Mouse (Mus musculus) c-Kit-positive CD71-positive TER-119-positive erythroid progenitor cells, embryonic 14.5 days (primary cell): ENCODE data around the gene Rinl.
A peak's percentile ranks its signal among the peaks of the same experiment; 100 is the strongest.

ENCODE experiments used
- DNase-seq: peaks from one replicate; pipeline ENCODE4 v3.0.0-alpha.2; 2013; ENCODE audit warnings: low spot score

Rinl gene

DNA sequence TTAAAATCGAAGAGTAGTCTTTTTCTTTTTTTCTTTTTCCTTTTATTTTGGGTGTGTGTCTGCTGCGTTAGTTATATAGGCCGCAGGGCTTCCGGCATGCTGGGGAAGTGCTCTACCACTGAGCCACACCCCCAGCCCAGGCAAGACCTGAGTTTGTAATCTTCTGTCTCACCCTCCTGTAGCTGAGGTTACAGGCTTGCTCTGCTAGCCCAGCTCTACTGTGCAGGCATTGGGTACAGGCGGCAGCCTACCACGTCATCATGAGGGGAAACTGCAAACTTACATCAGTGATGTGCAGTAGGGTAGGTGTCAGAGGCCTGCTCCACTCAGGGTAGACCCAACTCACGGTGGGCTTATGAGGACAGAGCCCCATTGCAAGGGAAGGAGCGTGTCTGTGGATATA, 7.5 kb upstream of the Rinl start:
- no peak for DNase-seq

DNA sequence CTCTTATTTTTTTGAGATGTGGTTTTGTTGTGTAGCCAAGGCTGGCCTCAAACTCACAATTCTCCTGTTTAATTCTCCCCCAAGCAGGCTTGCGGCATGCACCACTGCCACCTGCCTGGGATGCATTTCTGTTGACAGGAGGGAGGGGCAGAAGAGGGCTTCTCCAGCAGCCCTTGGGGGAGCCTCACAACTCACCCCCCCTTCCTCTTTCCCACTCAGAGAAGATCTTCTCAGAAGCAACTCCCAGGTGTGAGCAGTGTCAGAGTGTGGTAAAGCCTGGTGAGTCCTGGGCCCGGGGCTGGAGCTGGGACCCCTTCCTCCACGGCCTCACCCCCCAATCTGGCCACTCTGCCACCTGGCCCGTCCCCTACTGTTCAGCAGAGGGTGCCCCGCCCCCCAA, 3.6 kb upstream of the Rinl start:
- no peak for DNase-seq

DNA sequence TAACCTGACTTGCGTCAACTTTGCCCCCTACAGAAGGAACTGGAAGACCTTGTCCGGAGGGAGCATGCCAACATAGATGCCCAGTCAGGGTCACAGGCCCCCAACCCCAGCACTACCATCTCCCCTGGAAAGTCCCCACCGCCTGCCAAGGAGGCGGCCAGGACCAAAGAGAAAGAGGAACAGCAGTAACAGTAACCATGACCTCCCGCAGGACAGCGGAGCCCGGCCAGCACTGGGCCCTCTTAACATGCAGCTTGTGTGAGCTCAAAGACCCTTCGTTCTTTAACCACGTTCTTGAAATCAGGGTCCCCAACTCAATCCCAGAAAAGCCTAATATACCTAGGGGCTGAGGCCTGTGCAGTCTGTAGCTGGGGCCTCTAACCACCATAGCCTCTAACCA, 885 bp upstream of the Rinl start:
- DNase-seq, result no peak

DNA sequence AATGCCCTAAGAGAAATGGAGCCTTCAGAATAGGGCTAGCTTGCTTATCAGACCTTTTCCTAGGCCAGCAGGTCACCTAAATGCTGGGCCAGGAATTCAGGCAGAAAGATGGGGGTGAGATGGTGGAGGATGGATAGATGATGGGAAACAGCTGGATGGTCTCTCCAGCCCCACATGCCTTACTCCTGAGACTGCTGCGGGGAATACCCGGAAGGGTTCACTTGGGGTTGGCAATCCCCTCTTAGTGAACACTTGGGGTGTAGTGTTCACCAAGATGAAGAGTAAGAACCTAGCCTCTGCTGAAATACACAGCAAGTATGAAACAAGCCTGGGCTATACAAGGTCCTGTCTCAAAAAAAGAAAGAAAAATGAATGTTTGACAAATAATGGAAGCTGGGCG, 466 bp downstream of the Rinl start:
- no peak for DNase-seq

DNA sequence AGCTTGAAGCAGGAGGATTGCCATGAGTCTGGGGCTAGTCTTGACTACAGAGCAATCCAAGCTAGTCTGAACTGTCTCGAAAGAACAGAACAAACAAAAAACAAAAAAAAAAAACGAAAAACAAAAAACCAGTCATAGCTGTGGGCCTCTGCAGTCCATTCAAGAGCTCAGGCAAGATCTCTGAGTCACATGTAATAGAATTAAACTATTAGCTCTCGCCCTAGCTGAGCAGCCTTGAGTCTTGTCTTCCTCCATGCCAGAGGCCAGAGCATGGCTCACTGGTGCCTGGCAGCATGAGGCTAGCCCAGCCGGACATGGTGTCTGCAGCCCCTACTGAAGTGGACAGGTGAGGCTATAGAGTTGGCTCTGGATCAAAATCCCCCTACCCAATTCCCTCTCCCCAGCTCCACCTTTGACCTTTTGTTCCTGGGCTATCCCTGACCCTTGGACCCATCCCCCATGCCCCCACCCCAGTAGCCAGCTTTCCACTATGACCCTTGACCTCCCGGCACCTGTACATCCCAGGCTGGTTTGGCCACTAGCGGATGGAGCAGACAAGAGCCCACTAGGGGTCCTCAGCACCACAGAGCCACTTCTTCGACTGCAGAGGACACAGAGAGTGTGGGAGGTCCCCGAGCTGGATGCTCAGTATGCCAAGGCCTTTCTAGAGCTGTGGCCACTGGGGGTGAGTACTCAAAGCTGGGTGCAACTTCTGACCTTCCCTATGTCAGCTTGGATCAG, 1.5 kb downstream of the Rinl start:
- DNase-seq, result no peak

DNA sequence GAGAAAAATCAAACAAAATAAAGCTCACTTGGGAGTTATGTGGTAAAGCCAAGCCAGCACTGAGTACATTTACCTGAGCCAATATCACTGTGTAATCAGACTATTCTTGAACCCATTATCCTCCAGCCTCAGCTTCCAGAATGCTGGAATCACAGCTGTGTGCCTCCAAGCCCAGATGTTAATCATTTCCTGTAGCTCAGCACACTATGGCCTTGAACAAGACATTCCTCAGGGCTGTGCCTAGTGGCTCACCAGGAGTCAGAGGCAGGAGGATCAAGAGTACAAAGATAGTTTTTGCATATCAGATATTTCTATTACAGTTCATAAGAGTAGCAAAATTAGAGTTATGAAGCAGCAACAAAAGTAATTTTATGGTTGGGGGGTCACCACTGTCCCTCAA, 2.9 kb downstream of the Rinl start:
- DNase-seq, result no peak

DNA sequence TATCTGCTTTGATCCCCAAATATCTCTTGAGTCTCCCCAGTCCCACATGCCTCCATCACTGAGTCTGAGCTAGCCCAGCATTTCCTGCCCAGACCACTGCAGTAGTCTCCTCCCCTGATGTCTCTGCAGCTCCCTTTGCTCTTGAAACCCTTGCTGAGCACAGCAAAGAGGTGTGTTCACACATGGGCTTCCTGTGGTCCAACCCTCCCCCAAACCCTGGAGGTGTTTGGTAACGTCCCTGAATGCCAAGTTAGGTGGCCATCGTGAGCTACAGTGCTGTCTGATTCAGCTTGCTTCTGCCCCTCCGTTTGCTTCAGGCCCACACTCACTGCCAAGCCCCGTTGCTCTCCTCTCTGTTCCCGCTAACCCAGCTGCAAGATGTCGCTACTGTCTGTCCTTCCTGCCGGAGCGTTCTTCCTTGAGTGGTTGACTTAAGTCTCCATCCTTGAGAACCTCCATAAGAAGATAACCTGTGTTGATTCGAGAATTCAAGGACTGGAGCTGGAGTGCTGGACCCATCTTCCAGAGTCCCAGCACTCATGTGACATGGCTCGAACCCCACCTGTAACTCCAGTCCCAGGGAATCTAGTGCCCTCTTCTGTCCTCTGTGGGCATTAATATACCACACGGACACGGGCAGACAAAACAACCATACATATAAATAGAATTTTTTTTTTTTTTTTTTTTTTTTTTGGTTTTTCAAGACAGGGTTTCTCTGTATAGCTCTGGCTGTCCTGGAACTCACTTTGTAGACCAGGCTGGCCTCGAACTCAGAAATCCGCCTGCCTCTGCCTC, 3.8 kb downstream of the Rinl start:
- DNase-seq, result no peak

DNA sequence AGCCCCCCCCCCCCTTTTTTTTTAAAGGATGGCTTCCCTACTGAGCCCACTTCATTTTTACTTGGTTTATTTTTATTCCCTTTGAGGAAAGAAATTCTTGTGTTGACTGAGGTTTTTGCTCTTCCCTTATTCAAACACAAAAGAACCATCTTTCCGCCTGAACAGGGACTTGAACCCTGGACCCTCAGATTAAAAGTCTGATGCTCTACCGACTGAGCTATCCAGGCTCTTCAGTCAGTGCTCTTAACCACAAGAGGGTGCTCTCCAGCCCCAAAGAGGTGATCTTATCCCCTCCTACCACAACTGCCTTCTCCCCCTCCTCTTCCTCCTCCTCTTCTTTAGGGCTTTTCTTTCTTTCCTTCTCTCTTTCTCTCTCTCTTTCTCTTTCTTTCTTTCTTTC, 5.1 kb downstream of the Rinl start:
- DNase-seq, result no peak

DNA sequence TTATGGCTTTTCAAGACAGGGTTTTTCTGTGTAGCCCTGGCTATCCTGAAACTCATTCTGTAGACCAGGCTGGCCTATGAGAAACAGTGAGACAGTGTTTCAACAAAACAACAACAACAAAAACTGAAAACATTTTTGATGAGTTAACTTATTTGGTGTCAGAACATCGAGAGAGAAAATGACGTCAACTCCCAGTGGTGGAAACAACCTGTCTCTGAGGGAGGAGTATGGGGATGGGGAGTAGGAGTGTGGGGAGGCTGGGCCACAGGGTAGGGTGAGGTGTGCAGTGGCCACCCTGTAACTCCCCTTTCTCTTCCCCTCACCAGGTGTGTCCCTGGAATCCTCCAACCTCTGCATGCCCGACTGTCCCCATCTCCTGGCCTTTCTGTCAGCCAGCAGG, 5.7 kb downstream of the Rinl start:
- DNase-seq, result no peak

DNA sequence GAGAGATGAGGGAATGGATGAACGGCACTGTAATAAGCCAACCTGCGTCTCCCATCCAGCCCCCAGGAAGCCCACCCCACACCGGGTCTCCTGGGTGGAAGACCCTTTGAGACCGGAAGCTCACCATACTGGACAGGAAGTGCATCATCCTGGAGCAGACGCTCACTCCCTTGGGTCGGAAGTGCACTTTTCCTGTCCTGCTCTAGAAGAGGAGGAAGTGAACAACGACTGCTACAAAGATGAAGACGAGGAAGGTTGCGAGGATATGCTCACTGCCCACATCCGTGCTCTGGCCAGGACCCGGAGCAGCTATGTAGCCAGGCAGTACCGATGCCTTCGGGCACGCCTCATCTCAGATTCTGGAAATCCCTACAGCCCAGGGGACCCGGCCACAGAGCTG, 7.1 kb downstream of the Rinl start:
- DNase-seq, result no peak

DNA sequence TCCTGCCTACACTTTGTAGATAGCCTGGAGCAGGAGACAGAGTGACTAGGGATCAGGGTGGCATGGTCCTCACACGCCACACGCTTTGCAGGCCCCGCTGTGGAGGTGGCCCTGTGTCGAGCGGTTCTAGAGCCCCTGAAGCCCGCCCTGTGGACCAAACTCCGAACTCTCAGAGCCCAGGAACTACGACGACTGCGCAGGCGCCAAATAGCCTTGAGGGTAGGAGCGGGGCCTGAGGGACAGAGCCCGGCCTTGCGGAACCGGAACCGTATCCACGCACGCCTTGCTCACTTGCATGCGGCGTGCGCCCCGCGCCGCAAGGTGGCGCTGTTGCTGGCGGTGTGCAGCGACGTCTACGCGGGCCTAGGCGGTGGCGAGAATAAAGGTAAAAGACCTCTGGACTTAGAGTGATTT, 7.8 kb downstream of the Rinl start:
- peak; percentile 72 for DNase-seq

DNA sequence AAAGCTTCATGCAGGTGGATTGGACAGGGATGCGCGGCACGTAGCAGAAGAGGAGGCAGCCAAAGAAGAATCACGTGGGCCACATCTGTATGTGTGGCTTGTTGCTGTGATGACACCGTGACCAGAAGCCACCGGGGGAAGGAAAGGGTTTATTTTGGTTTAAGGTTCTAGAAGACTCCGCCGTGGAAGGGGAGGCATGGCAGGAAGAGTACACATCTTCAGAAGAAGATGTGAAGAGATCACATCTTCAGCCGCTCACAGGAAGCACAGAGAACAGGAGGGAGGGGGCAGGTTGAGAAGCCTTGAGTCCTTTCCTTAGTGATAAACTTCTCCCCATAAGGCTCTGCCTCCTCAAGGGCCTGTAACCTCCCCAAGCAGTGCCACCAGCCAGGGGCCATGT, 11.2 kb downstream of the Rinl start:
- no peak for DNase-seq

DNA sequence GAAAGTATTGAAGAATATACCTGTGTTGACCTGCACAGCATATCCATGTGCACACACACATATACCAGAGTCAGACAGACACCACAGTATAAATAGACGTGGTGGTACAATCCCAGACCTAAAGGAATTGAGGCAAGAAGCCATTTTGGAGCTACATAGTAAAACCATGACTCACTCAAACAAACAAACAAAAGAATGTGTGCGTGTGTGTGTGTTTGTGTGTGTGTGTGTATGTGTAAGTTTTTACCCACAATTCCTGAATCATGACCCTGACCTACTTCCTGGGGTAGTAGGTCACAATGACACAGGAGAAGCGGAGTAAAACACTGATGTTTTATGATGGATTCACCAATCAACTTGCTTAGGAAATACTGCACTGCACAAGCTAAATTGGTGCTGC, 12.7 kb downstream of the Rinl start:
- no peak for DNase-seq

DNA sequence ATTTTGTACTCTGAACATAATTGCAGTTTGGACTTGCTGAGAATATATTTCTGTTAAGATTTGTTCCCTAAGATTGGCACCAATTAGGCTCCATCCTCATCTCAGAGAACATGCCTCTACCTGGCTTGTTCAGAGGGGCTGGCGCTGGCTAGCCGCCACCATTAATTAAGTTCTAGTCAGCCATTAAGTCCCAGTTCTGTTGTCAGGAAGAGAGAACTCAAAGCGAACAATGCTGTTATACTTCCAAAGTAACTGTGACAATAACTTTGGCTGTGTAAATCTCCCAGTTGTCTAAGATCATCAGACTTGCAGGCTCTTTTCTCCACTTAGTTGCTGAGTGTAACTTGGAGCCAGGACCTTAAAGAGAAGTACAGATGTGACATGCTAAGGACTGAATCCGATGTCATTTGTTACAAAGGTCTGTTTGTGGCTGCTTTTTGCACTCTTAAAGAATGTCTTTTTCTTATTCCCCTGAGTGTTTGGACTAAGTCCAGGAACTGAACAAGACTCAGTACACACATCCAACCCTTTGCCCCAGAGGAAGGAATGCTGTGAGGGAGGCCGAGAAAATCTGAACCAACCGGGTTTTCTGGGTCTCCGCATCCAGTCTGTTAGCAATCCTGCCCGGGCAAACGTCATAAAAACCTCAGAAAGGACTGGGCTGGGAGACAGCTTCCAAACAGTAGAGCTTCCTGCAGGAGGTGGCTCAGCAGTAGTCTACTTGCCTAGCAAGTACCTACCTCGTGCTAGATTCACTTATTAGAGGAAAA, 13.3 kb downstream of the Rinl start:
- no peak for DNase-seq

DNA sequence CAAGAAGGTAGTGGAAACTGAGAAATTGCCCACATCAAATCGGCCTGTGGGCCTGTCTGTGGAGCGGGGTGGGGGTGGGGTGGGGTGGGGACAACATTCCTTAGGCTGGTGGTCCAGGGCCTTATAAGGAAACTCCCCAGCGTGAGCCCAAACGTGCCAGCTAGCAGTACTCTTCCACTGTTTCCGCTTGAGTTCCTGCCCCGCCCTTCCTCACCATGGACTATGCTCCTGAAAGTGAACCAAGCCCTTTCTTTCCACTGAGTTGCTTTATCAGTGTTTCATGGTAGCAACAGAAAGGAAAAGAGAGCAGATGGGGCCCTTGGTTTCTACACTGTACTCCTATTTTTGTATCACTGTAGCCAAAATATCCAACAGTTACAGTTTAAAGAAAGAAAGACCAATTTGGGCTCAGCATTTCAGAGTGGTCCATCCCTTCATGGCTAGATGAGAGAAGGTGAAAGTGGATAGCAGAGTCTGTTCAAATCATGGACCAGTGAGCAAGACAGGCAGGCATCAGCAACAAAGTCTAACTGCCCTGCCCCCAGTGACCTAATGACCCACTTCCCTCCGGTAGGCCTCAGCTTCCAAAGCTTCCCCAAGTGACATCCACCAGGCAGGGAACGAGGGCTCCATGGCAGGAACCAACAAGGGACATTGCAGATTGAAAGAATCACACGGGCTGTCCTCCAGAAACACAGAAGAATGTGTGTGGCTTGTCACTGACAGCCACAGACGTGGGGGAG, 14.2 kb downstream of the Rinl start:
- no peak for DNase-seq

DNA sequence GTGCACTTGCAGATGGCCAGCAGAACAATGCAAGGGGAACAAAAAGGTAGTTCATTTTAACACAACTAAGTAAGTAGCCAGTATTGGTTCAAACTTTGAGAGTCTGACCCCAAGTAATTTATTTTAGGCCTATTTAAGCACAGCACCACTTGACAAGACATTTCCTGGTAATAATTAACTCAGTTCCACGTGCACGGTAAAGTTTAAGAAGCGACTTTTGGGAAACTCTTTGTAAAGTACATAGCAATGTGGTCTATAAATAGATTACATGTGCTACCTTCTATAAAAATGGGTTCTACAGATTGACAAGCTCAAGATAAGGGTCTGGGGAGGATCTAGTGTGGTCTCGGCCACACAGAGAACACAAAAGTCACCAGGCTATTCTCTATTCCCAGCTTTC, 15.0 kb downstream of the Rinl start:
- DNase-seq, result no peak

DNA sequence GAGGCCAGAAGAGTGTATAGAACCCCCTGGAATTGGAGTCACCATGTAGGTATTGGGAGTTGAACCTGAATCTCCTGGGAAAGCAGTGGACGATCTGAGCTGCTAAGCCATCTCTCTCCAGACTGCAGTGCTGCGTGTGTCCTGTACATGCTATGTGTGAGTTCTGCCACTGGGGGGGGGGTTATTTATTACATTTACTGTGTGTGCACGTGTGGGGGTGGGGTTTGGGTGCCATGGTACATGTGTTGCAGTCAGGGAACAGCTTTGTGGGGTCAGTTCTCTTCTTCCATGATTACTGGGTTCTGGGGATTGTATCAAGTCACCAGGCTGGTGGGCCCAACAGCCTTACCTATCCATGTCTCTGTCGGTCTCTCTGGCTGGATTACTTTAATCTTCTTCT, 18.1 kb downstream of the Rinl start:
- DNase-seq, result no peak

DNA sequence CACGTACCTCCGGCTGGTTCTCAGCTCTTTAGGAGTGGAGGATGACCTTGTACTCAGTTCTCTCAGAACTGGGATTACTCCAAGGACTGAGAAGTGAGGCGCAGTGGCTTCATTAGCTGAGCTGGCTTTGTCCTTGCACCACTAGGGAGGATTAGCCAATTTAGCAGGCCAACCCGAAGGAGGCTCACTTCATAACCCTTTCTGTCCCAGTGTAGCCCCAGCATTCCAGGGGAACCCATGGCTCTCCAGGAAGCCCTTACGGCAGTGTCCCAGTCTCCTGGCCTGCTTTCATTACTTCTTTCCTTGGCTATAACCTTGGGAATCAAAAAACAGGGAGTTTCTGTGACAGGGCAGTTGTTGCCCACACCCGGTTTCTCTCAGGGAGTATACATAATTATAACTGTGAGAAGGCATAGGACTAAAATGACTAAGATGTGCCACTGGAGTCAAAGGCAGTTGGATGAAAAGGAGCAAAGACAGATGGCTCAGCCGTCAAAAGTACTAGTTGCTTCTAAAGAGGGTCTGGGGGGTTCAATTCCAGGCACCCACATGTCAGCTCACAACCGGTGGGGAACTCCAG, 19.0 kb downstream of the Rinl start:
- no peak for DNase-seq

DNA sequence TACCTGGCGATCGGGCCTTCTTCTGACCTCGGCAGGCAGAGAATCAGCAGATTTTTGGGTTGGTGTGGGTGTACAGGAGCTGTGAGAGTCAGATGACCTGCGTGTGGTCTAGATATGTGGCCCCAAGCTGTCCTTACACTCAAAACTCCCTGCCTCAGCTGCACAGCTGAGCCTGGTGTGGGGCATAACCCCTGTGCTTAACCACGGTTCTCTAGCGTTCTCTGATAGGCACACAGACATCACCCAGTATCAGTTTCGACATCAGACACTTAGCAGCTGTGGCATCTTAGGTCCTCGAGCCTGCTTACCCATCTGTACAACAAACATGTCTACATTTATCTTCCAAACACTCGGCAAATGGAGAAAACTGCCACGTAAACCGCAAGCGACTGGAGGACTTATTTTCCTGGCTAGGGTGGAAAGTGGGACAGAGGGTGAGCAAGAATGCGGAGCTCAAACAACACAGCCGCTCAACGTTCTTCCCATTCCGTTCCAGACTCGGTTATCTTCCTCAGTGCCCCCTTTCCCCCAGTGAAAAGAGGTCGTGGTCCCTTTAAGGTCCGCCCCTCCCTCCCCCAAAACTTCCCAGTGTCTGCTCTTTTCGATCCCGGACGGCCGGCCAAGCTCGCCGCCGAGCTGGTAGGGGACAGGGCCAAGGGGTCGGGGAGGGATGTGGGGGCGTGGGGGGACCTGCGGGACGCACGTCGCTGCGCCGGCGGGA, 19.6 kb downstream of the Rinl start, which contains the start of gene Hnrnpl:
Gene Hnrnpl (plus strand): TSS at position 321 of the 721 bp plus-strand sequence.
- DNase-seq, result no peak

DNA sequence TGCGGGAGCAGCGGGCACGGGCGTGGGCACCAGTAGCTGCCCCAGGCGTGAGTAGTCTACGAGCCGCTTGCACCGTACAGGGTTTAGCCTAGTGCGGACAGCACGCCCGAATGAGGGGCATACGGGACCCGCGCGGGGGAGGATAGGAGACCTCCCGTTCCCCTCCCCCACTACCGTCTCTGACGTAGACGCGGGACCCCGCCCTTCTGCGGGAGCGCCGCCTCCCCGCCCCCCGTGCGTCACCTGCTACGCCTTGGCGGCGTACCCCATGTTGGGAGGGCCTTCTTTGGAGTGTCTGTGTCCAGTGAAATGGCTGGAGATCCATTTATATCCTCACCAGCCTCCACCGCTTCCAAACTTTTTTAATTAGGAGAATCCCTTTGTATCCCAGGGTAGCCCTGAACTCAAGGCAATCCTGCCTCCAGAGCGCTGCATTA, 20.2 kb downstream of the Rinl start:
- peak; percentile 84 for DNase-seq
